Mouse (Mus musculus) hindbrain, embryonic 12.5 days (tissue): Measurements from ENCODE around the gene Gm12355. TPM values are rescaled to one million over a fixed set of nuclear protein-coding genes. Genes with fewer than 3 reads are reported as not detected.
"Not testable (repeated sequence)": the region's sequence is repeated elsewhere in the genome, so short reads cannot be mapped to it uniquely, and the experiment has no call there.

Experiments
- ATAC-seq: fragments of 200-750 bp; cut with Nextera tagmentation; 2 replicates; pipeline ENCODE4 v1.8.0; 2017; ENCODE audit warnings: moderate TSS enrichment; ENCODE audit not compliant: low FRiP score
- H3K27ac ChIP-seq: fragments of 300-500 bp; sonication (generic); 2 replicates; pipeline ENCODE4 v1.5.1; 2016; ENCODE audit warnings: mild to moderate bottlenecking
- H3K27me3 ChIP-seq: fragments of 300-500 bp; sonication (generic); 2 replicates; pipeline ENCODE4 v1.6.1; 2016; ENCODE audit warnings: mild to moderate bottlenecking
- H3K36me3 ChIP-seq: fragments of 300-500 bp; sonication (generic); 2 replicates; pipeline ENCODE4 v1.6.1; 2016; ENCODE audit warnings: mild to moderate bottlenecking
- H3K4me1 ChIP-seq: fragments of 300-500 bp; sonication (generic); 2 replicates; pipeline ENCODE4 v1.6.1; 2016
- H3K4me2 ChIP-seq: fragments of 300-500 bp; sonication (generic); replicated peaks from 2 replicates; pipeline ENCODE4 v1.6.1; 2016; ENCODE audit warnings: mild to moderate bottlenecking
- H3K4me3 ChIP-seq: fragments of 300-500 bp; sonication (generic); 2 replicates; pipeline ENCODE4 v1.5.1; 2016; ENCODE audit warnings: mild to moderate bottlenecking
- H3K9ac ChIP-seq: fragments of 300-500 bp; sonication (generic); 2 replicates; pipeline ENCODE4 v1.6.1; 2016; ENCODE audit warnings: mild to moderate bottlenecking, moderate library complexity
- H3K9me3 ChIP-seq: fragments of 300-500 bp; sonication (generic); replicated peaks from 2 replicates; pipeline ENCODE4 v1.6.1; 2016; ENCODE audit warnings: mild to moderate bottlenecking
- WGBS: fragments of 180-500 bp; shearing (Covaris S2); methylation state at CpG from one replicate; pipeline ENCODE4 v1.1.7; 2016; 5-methylcytosine and 5-hydroxymethylcytosine counted together
- polyA plus RNA-seq: library from polyadenylated mRNA; unstranded; fragments of >200 nt; fragmentation: Nextera tagmentation; extraction: Ambion mirVana; gene quantifications from 2 replicates; pipeline ENCODE4 v1.2.1, GENCODE M21; 2016

Gene Gm12355
- 0.49 and 0.55 TPM in 2 replicates for polyA plus RNA-seq

- WGBS, result 89% methylated on average over 10 of the region's 10 CpGs
- no peak for ATAC-seq
These were observed at the start of gene Gm12355, which contains the start of gene Gsdma3 for GRCm38 (mm10) chr11:98625611-98626410. Gene Gm12355, minus strand, starts transcription at chr11:98625661. Gene Gsdma3, plus strand, starts transcription at chr11:98626360.

GRCm38 (mm10) chr11:98673136-98673535, 47.7 kb upstream of the Gm12355 start:
- H3K4me3 ChIP-seq, H3K27ac ChIP-seq, H3K4me1 ChIP-seq, H3K9ac ChIP-seq, H3K36me3 ChIP-seq, H3K9me3 ChIP-seq, ATAC-seq: not testable (repeated sequence)
- Histone ChIP-seq H3K27me3 (peaks cover 27% of the 10 kb centered on the region), H3K4me2 (0 out of 2 replicates have a peak overlapping the region, but pooled peaks have one; percentile 19)
- WGBS, result 9% methylated on average over 7 of the region's 7 CpGs

More at GRCm38 (mm10) chr11:98625611-98626410, at the start of gene Gm12355, which contains the start of gene Gsdma3:
- Histone ChIP-seq H3K4me2 (no peak within 1 kb of the TSS), H3K9ac (no peak within 1 kb of the TSS), H3K9me3 (0 out of 2 replicates have a peak, but pooled peaks cover 9% of the 10 kb centered on the region), H3K27ac (no peak within 1 kb of the TSS), H3K36me3 (no peaks in the 10 kb centered on the region), H3K27me3 (0 out of 2 replicates have a peak, but pooled peaks cover 3% of the 10 kb centered on the region), H3K4me3 (no peak within 1 kb of the TSS), H3K4me1 (no peaks in the 10 kb centered on the region)

DNA sequence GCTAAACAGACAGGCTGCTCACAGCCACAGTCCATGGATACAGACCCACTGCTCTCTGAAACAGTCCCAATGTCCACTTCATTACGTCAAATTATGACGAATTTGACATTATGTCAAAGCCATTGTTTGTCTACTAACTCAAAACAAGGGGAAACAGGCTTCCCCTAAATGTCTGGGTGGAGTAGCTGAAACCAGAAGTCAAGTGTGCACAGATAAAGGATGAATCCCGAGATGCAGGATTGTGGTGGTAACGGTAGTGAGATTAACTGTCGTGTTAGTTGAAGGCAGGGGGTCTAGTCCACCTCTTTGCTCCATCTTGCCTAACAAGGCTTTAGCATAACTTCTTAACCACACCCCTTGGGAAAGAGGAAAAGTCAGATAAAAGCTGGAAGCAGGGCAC, 47.0 kb upstream of the Gm12355 start:
- Histone ChIP-seq H3K4me2 (no peak overlapping the region), H3K4me1 (no peaks in the 10 kb centered on the region), H3K9ac (no peak overlapping the region), H3K27me3 (peaks cover 34% of the 10 kb centered on the region), H3K9me3 (no peaks in the 10 kb centered on the region), H3K27ac (no peak overlapping the region), H3K4me3 (no peak overlapping the region), H3K36me3 (no peaks in the 10 kb centered on the region)
- ATAC-seq, result no peak
- 91% methylated on average over 5 of the region's 5 CpGs for WGBS

GRCm38 (mm10) chr11:98671857-98672256, 46.4 kb upstream of the Gm12355 start:
- H3K36me3 ChIP-seq, result no peaks in the 10 kb centered on the region
- no peak for ATAC-seq
- 60% methylated on average over 5 of the region's 5 CpGs for WGBS
- H3K9me3 ChIP-seq, result no peaks in the 10 kb centered on the region
- no peak overlapping the region for H3K4me2 ChIP-seq
- peaks cover 38% of the 10 kb centered on the region for H3K27me3 ChIP-seq
- H3K27ac ChIP-seq, result no peak overlapping the region
- no peak overlapping the region for H3K9ac ChIP-seq
- H3K4me1 ChIP-seq, result no peaks in the 10 kb centered on the region
- H3K4me3 ChIP-seq, result no peak overlapping the region

- no peak for ATAC-seq
- no peaks in the 10 kb centered on the region for H3K4me1 ChIP-seq
- H3K36me3 ChIP-seq, result no peaks in the 10 kb centered on the region
- no peak overlapping the region for H3K9ac ChIP-seq
- no peak overlapping the region for H3K4me2 ChIP-seq
- H3K27ac ChIP-seq, result no peak overlapping the region
- no peaks in the 10 kb centered on the region for H3K9me3 ChIP-seq
- WGBS, result 78% methylated on average over 3 of the region's 3 CpGs
- H3K27me3 ChIP-seq, result peaks cover 41% of the 10 kb centered on the region
- no peak overlapping the region for H3K4me3 ChIP-seq
These were observed 45.9 kb upstream of the Gm12355 start for GRCm38 (mm10) chr11:98671284-98671815.

DNA sequence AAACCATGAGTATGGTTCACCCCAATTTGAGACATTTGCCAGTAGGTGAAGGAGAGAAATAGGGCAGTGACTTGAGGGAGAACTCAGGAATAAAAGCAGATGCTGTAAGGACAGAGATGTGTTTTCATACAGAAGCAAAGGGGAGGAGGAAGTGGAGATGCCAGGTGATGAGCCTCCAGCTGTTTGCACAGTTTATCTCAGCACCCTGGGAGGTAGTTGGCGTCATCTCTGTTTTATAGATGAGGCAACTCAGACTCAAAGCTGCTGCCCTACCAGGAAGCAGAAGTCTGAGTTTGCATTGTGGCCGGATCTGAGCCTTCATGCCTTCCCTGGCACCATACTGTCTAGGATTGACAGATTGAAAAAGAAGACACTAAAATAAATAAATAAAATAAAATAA, 43.5 kb upstream of the Gm12355 start:
- Histone ChIP-seq H3K9me3 (no peaks in the 10 kb centered on the region), H3K36me3 (no peaks in the 10 kb centered on the region), H3K4me1 (no peaks in the 10 kb centered on the region), H3K4me3 (no peak overlapping the region), H3K27ac (no peak overlapping the region), H3K27me3 (peaks cover 42% of the 10 kb centered on the region), H3K4me2 (no peak overlapping the region), H3K9ac (no peak overlapping the region)
- WGBS, result 74% methylated on average over 2 of the region's 2 CpGs
- ATAC-seq, result no peak

GRCm38 (mm10) chr11:98664091-98664490, 38.6 kb upstream of the Gm12355 start, which contains the start of gene Gsdma:
Gene Gsdma, plus strand, starts transcription at chr11:98664351.
- Histone ChIP-seq H3K4me1 (no peaks in the 10 kb centered on the region), H3K4me2 (no peak within 1 kb of the TSS), H3K36me3 (no peaks in the 10 kb centered on the region), H3K9me3 (no peaks in the 10 kb centered on the region), H3K27me3 (peaks cover 27% of the 10 kb centered on the region), H3K27ac (no peak within 1 kb of the TSS), H3K4me3 (no peak within 1 kb of the TSS), H3K9ac (no peak within 1 kb of the TSS)
- no peak for ATAC-seq
- 28% methylated on average over 4 of the region's 4 CpGs for WGBS

DNA sequence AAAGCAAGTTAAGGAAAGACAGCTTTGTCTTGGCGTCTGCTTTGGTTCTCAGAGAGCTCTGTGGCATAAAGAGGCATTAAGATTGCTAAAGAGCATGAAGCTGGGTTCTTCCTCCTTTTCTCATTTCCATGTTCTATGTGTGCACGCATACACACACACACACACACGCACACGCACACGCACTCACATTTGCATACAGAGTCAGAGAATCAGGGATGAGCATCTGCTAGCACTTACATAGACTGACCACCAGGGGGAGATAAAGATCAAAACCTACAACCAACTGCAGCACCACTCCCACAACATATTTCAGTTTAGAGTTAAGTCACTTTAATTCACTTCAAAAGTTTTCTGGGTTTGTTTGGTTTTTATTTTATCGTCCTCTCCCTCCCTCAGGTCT, 35.1 kb upstream of the Gm12355 start:
- Histone ChIP-seq H3K4me1 (no peaks in the 10 kb centered on the region), H3K27ac (no peak overlapping the region), H3K4me2 (peak overlapping the region; percentile 34), H3K4me3 (no peak overlapping the region), H3K9ac (no peak overlapping the region), H3K9me3 (no peaks in the 10 kb centered on the region), H3K27me3 (peaks cover 5% of the 10 kb centered on the region; the same call in 1 of the 2 replicates), H3K36me3 (no peaks in the 10 kb centered on the region)
- 7% methylated on average over 6 of the region's 6 CpGs for WGBS
- no peak for ATAC-seq

GRCm38 (mm10) chr11:98655076-98655475, 29.6 kb upstream of the Gm12355 start:
- H3K4me3 ChIP-seq, H3K36me3 ChIP-seq, H3K4me2 ChIP-seq, H3K27ac ChIP-seq, H3K9ac ChIP-seq, ATAC-seq, H3K27me3 ChIP-seq, H3K4me1 ChIP-seq, H3K9me3 ChIP-seq: not testable (repeated sequence)
- WGBS, result 12% methylated on average over 7 of the region's 7 CpGs

DNA sequence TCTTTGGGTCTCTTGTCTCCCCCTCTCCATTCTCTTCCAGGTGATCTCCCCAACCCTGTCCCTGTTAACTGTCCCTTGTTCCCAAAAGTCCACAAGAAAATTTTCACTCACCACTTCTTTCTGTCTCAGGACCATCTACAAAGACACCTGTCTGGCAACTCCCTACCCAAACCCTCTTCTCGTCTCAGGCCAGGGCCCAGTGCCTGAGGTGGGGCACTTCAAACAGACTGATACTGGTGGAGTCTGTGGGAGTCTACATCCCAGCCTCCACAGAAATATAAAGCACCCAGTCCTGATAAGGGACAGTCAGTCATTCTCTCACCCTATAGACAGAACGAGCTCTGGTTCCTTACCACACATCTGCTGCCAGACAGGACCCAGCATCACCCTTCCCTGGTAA, 21.0 kb upstream of the Gm12355 start, which contains the start of gene Gsdma2:
TSS of gene Gsdma2 (plus strand) at position 301 of the 400 bp plus-strand sequence.
- Histone ChIP-seq H3K4me1 (no peaks in the 10 kb centered on the region), H3K9me3 (no peaks in the 10 kb centered on the region), H3K36me3 (no peaks in the 10 kb centered on the region), H3K4me3 (no peak within 1 kb of the TSS), H3K9ac (no peak within 1 kb of the TSS), H3K27me3 (no peaks in the 10 kb centered on the region), H3K27ac (no peak within 1 kb of the TSS), H3K4me2 (no peak within 1 kb of the TSS)
- ATAC-seq, result no peak
- 76% methylated on average over 2 of the region's 2 CpGs for WGBS

DNA sequence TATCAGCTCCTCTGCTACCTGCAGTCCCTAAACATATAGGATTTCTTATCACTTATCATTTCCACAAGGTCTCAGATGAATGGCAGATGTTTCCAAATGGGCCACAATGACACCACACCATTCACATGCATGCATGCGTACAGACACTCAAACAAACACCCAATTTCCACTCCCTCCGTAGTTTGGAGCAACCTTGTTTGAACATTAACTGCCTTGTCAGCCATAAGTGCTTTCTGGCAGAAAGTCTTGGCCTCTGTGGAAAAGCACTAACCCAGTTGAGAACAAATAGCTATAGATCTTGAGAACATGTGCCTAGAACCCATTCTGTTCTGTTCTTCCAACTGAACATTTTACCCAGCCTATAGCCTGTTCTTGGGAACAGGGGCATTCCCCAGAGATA, 20.5 kb upstream of the Gm12355 start:
- no peak overlapping the region for H3K4me2 ChIP-seq
- H3K9me3 ChIP-seq, result no peaks in the 10 kb centered on the region
- H3K27ac ChIP-seq, result no peak overlapping the region
- H3K36me3 ChIP-seq, result no peaks in the 10 kb centered on the region
- H3K27me3 ChIP-seq, result no peaks in the 10 kb centered on the region
- no peak overlapping the region for H3K4me3 ChIP-seq
- H3K9ac ChIP-seq, result no peak overlapping the region
- ATAC-seq, result no peak
- WGBS, result 76% methylated on average over 2 of the region's 2 CpGs
- no peaks in the 10 kb centered on the region for H3K4me1 ChIP-seq

DNA sequence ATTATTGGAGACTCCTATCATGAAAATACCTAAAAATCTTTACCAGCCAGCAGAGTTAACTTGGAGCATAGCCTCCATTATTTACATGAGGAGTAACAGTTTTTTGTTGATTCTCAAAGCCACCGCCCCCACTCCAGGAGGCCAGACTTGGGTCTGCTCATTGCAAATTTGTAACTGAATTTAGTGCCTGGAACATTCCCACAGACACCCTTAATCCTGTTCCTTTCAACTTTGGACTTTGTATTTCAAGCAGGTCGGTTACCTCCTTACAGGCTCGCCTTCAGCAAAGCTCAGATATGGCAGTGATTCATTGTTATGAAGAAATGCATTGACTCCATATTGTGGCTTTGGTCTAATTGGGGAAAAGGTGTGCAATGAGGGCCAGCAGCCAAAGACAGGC, 19.3 kb upstream of the Gm12355 start:
- no peak for ATAC-seq
- H3K4me2 ChIP-seq, result no peak overlapping the region
- H3K27ac ChIP-seq, result no peak overlapping the region
- no peaks in the 10 kb centered on the region for H3K4me1 ChIP-seq
- H3K9me3 ChIP-seq, result no peaks in the 10 kb centered on the region
- no peak overlapping the region for H3K9ac ChIP-seq
- H3K4me3 ChIP-seq, result no peak overlapping the region
- no peaks in the 10 kb centered on the region for H3K36me3 ChIP-seq
- no peaks in the 10 kb centered on the region for H3K27me3 ChIP-seq
- 90% methylated on average over 3 of the region's 3 CpGs for WGBS
